Mouse (Mus musculus): ENCODE data around the gene Prm2.

DNA sequence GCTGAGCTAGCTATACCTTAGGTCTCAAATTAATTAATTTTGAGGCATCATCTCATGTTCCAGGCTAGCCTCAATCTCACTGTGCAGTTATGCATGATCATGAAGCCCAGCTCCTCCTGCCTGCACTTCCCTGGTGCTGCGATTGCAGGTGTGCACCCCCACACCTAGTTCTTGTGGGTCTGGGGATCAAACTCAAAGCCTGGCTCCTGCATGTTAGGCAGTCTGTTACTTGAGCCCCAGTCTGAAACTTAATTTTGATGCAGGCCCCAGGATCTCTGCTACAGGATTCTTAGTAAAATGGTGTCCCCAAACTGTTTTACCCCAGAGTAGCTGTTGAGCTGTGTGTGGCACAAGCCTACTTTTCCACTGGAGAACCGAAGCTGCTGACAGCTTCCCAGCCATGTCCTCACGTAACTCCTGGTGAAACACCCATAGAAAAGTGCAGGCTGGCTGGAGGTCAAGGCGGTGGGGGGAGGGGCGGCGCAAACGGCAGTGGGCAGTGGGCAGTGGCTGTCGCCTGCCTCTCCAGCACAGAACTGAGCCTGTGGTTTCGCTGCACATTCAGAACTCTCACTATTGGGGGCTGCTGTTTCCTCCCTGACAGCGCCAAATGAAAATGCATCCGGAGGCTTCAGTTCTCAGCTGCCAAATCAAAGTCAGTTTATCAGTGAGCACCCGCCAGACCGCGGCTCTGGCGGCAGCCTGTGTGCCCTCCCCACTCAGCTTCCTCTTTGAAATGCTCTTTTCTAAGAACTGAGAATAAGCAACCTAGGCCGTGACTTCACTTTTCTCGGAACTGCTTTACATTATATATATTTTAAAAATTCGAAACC lies 47.8 kb upstream of the Prm2 start:
- TF ChIP-seq POLR2A (IDR thresholded peaks at IDR 0.05; ENCODE audit: insufficient read depth, low read length) = no peak
- no peak for TF ChIP-seq EP300 (IDR thresholded peaks at IDR 0.05; ENCODE audit: insufficient read depth, low read depth, low read length)

Measured in ES-Bruce4 (cell line).